Mouse (Mus musculus) testis, adult 10 weeks (tissue): ENCODE results near the gene Ikzf4. TPM values are rescaled to one million over a fixed set of nuclear protein-coding genes. Genes with fewer than 3 reads are reported as not detected.

ENCODE experiments used
- polyA plus RNA-seq: library from polyadenylated mRNA; stranded (reverse); fragments of 350-450 nt; fragmentation: Illumina TruSeq; extraction: RNeasy Lipid Tissue Mini Kit (QIAGEN cat#74804); gene quantifications from one replicate; pipeline ENCODE4 v1.2.3, GENCODE M21; 2014; ENCODE audit warnings: low read depth, low replicate concordance

The Ikzf4 gene
- 0.34 TPM for polyA plus RNA-seq

DNA sequence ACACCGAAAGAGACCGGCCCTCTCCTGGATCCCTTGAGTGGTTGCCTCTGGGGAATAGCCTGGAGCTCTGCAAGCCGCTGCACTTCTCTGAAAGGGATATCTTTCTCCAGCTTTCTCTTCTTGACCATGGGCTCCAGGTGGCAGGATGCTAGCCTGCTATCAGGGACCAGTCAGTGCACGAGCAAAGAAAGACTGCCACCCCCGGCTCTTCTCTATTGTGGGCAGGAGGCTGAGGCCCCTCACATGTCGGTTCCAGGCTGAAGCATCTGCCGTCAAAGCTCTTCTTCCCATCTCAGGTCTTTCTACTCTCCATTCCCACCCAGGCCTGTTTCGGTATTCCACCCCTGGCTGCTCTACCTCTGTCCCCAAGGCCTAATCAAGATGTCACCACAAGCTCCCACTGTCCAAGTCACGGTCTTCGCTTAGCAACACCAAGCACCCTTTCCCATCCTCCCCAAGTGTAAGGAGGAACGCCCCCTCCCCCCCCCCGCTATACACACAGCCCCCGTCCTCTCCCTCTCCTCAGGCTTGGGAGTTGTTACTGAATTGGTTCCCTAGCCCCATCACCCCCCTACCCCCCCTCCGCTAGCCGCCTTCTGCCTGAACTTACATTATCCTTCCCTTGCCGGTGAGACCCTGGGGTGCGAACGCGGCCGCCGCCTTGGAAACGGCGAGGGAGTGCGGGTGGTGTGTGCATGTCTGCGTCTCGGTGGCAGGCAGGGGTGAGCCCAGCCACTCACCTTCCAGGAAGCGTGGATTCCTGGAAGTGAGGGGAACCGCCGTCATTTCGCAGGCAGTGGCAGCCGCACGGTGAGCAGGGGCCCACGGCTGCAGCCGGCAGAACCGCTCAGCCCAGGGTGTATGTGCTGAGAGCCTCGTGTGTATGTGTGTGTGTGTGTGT is at the start of gene Ikzf4:
TSS of gene Ikzf4 (minus strand) at position 881 of the 901 bp plus-strand sequence.

DNA sequence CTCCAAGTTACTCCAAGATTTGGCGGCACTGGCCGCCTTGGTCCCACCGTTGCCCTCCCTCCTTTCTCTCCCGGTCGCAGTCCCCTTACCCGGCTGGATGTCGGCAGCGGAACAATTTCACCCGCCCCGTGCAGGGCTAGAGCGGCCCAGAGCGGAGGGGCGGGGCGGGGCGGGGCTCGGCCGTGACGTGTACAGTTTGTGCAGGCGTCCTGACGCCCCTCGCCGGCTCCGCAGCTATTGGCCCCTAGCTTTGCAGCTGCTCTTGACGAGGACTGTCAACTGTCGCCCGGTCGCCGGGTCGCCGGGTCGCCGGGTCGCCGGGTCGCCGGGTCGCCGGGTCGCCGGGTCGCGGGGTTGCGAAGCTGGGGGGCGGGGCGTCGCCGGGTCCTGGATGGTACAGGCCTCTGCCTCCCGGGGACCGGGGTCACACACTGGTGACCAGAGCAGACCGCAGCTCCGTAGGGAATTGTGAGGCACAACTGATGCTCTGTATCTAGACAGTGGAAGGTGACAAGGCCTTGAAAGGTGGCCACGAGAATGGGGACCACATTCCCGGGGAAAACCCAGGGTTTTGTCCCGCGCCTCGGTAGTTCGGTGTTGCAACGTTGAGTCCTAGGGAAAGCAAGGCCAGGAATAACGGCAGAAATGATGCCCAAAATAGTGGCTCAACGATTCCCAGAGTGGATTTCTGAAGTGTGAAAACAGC is 28.1 kb upstream of the Ikzf4 start, which contains the start of gene Suox:
TSS of gene Suox (minus strand) at position 311 of the 706 bp plus-strand sequence.

DNA sequence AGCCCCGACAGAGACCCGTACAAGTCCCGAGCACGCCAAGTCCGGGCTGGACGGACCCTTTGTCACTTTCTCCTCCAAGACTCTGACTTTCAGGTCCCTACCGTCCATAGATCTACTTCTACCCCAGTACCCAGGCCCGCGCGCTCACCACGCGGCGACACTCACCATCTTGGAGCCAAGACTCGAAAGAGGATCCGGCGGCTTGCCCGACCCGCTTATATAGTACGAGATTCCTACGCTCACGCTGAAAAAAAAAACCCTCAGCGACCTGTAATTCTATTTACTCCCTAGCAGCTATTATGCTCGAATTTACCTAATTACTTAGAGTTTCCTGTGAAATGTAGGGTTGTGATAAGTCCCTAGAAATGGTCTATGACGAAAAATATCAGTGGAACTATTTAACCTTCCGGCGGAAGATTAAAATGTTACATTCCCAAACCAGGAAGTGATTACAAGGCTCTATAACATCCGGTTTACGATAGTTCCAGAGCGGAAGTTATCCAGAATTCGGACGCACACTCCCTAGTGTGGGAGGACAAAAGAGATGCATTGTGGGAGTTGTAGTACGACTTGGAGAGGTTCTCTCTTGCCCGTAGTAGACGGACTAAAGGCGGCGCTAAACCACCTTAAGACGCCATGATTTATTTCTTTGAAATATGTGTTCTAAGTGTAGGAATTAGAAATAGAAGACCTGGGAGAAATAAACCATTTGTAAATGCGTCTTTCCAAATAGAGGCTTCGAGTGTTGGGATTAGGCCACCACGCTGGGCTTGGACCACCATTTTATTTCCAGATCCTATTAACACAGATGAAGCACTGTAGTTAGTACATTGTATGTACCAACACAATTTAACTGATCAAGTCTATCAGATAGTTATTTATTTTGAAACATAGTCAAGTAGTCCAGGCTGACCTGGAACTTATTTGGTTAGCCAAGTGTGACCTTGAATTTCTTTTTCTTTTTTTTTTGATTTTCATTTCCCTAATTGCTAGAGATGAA is 19.2 kb downstream of the Ikzf4 start, which contains the start of gene Rps26:
TSS of gene Rps26 (minus strand) at position 437 of the 1,000 bp plus-strand sequence.

GRCm38 (mm10) chr10:128589464-128590192 is 56.2 kb downstream of the Ikzf4 start, which contains the start of gene Erbb3:
Gene Erbb3 (minus strand): TSS chr10:128589652.

Other genes with a start within 250 kb of the Ikzf4 start
- gene Slc39a5, start 244.8 kb downstream of the Ikzf4 start, polyA plus RNA-seq, result not detected
- gene Nabp2, start 234.5 kb downstream of the Ikzf4 start, polyA plus RNA-seq, result 9.7 TPM
- gene Rnf41, start 234.3 kb downstream of the Ikzf4 start, polyA plus RNA-seq, result 9.4 TPM
- gene Smarcc2, start 186.7 kb downstream of the Ikzf4 start, polyA plus RNA-seq, result 96.4 TPM
- gene Myl6, start 151.8 kb downstream of the Ikzf4 start, polyA plus RNA-seq, result 20.5 TPM
- 0.71 TPM for gene Myl6b, start 147.3 kb downstream of the Ikzf4 start, polyA plus RNA-seq
- gene Esyt1, start 120.1 kb downstream of the Ikzf4 start, polyA plus RNA-seq, result 0.36 TPM
- gene Zc3h10, start 98.2 kb downstream of the Ikzf4 start, polyA plus RNA-seq, result 3.2 TPM
- gene Rpl41, start 96.7 kb downstream of the Ikzf4 start, polyA plus RNA-seq, result 21.9 TPM
- 83.5 TPM for gene Pa2g4, start 80.0 kb downstream of the Ikzf4 start, polyA plus RNA-seq
- 0.55 TPM for gene Erbb3, start 56.3 kb downstream of the Ikzf4 start, polyA plus RNA-seq
- gene Rps26, start 19.2 kb downstream of the Ikzf4 start, polyA plus RNA-seq, result 5.4 TPM
- 3.7 TPM for gene Suox, start 28.1 kb upstream of the Ikzf4 start, polyA plus RNA-seq
- 36.2 TPM for gene Rab5b, start 50.3 kb upstream of the Ikzf4 start, polyA plus RNA-seq
- gene Pmel, start 58.2 kb upstream of the Ikzf4 start, polyA plus RNA-seq, result 1.1 TPM
- gene Cdk2, start 59.0 kb upstream of the Ikzf4 start, polyA plus RNA-seq, result 48.1 TPM
- gene Dgka, start 98.9 kb upstream of the Ikzf4 start, polyA plus RNA-seq, result 70.4 TPM
- 2.4 TPM for gene Pym1, start 101.9 kb upstream of the Ikzf4 start, polyA plus RNA-seq
- 1.0 TPM for gene Mmp19, start 144.9 kb upstream of the Ikzf4 start, polyA plus RNA-seq
- gene Dnajc14, start 158.1 kb upstream of the Ikzf4 start, polyA plus RNA-seq, result 12.3 TPM
- 2.5 TPM for gene Tmem198b, start 158.4 kb upstream of the Ikzf4 start, polyA plus RNA-seq
- gene Sarnp, start 171.3 kb upstream of the Ikzf4 start, polyA plus RNA-seq, result 220 TPM
- gene Ormdl2, start 175.7 kb upstream of the Ikzf4 start, polyA plus RNA-seq, result 89.0 TPM
- gene Gdf11, start 245.7 kb upstream of the Ikzf4 start, polyA plus RNA-seq, result 1.2 TPM